Mouse (Mus musculus) midbrain, embryonic 14.5 days (tissue): ENCODE results near the gene Ubr2. TPM values are rescaled to one million over a fixed set of nuclear protein-coding genes. Genes with fewer than 3 reads are reported as not detected.

ENCODE experiments used
- ATAC-seq: fragments of 200-750 bp; cut with Nextera tagmentation; 2 replicates; pipeline ENCODE4 v1.8.0; 2017; ENCODE audit warnings: moderate number of reproducible peaks, moderate library complexity; ENCODE audit not compliant: low FRiP score, low TSS enrichment
- DNase-seq: peaks from one replicate; pipeline ENCODE4 v3.0.0-alpha.2; 2015
- H3K27ac ChIP-seq: fragments of 300-500 bp; sonication (generic); replicated peaks from 2 replicates; pipeline ENCODE4 v1.5.1; 2014; ENCODE audit warnings: mild to moderate bottlenecking, low read depth, low read length, moderate library complexity
- H3K27me3 ChIP-seq: fragments of 300-500 bp; sonication (generic); 2 replicates; pipeline ENCODE4 v1.6.1; 2014; ENCODE audit warnings: low read length, control low read depth, mixed read lengths; ENCODE audit not compliant: control insufficient read depth, insufficient read depth
- H3K36me3 ChIP-seq: fragments of 300-500 bp; sonication (generic); 2 replicates; pipeline ENCODE4 v1.6.1; 2014; ENCODE audit warnings: low read length, control low read depth; ENCODE audit not compliant: control insufficient read depth, insufficient read depth
- H3K4me1 ChIP-seq: fragments of 300-500 bp; sonication (generic); 2 replicates; pipeline ENCODE4 v1.6.1; 2014; ENCODE audit warnings: mild to moderate bottlenecking, antibody characterized with exemption, low read length, control low read depth; ENCODE audit not compliant: control insufficient read depth, insufficient read depth
- H3K4me2 ChIP-seq: fragments of 300-500 bp; sonication (generic); 2 replicates; pipeline ENCODE4 v1.6.1; 2014; ENCODE audit warnings: mild to moderate bottlenecking, low read length, moderate library complexity
- H3K4me3 ChIP-seq: fragments of 300-500 bp; sonication (generic); replicated peaks from 2 replicates; pipeline ENCODE4 v1.5.1; 2014; ENCODE audit warnings: low read depth, low read length
- H3K9ac ChIP-seq: fragments of 300-500 bp; sonication (generic); replicated peaks from 2 replicates; pipeline ENCODE4 v1.6.1; 2014; ENCODE audit warnings: mild to moderate bottlenecking, low read length, moderate library complexity
- H3K9me3 ChIP-seq: fragments of 300-500 bp; sonication (generic); 2 replicates; pipeline ENCODE4 v1.6.1; 2016; ENCODE audit warnings: low read length, control low read depth, mixed read lengths; ENCODE audit not compliant: control insufficient read depth
- WGBS: fragments of 180-500 bp; shearing (Covaris S2); extraction: QIAGEN DNeasy Blood & Tissue Kit; methylation state at CpG from one replicate; pipeline ENCODE4 v1.1.7; 2014; 5-methylcytosine and 5-hydroxymethylcytosine counted together
- polyA plus RNA-seq: library from polyadenylated mRNA; unstranded; fragments of >200 nt; fragmentation: Nextera tagmentation; extraction: Ambion mirVana; gene quantifications from 2 replicates; pipeline ENCODE4 v1.2.1, GENCODE M21; 2014

Ubr2 gene
- polyA plus RNA-seq, 1 experiment from 2014 or later, result 24.1 TPM

- peak overlapping the region; percentile 76 for H3K9ac ChIP-seq
- H3K36me3 ChIP-seq, result no peaks in the 10 kb centered on the region
- H3K9me3 ChIP-seq, result no peaks in the 10 kb centered on the region
- H3K4me1 ChIP-seq, result peaks cover 24% of the 10 kb centered on the region
- H3K27ac ChIP-seq, result peak overlapping the region; percentile 96
- H3K4me2 ChIP-seq, result peak overlapping the region; percentile 62
- H3K27me3 ChIP-seq, result no peaks in the 10 kb centered on the region
- DNase-seq (peak; percentile 73), ATAC-seq (no peak)
- WGBS, result 35% methylated on average over 16 of the region's 16 CpGs
- peak overlapping the region; percentile 77 for H3K4me3 ChIP-seq
Measured at GRCm38 (mm10) chr17:46888511-46889212, 121.7 kb downstream of the Ubr2 start.

- H3K9ac ChIP-seq, result peak overlapping the region; percentile 27; the same call in 1 of the 2 replicates
- no peak overlapping the region for H3K4me3 ChIP-seq
Measured at GRCm38 (mm10) chr17:46885910-46886643, 124.3 kb downstream of the Ubr2 start.

DNA sequence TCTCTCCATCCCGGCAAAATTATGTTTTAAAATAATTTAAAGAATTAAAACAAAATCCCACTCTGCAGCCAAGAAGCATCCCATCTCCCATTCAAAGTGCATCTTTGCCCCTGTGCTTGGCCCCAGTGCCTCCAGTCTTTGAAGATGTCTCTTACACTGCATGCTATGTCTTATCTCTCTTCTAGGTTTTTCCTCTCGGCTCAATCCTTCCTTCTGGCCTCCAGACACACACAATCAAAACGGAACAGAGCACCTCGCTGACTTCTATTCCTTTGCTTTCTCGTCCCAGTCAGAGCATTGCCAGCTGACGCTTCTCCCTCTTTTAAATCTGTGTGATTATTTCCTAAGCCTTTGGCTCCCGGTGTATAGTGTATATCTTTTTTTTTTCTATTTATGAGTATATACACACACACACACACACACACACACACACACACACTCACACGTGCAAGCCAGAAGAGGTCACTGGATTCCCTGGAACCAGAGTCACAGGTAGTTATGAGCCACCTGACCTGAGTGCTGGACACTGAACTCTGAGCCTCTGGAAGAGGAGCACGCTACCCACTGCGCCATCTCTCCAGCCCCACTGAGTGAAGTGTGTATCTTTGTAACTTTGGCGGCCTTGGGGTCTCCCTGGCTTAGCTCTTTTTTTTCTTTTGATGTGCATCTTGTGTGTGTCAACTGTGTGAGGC is 125.0 kb downstream of the Ubr2 start:
- no peak overlapping the region for H3K9ac ChIP-seq
- 83% methylated on average over 11 of the region's 11 CpGs for WGBS
- no peak overlapping the region for H3K27ac ChIP-seq
- DNase-seq (no peak), ATAC-seq (no peak)
- no peaks in the 10 kb centered on the region for H3K9me3 ChIP-seq
- H3K36me3 ChIP-seq, result no peaks in the 10 kb centered on the region
- H3K4me1 ChIP-seq, result peaks cover 6% of the 10 kb centered on the region
- no peaks in the 10 kb centered on the region for H3K27me3 ChIP-seq
- H3K4me2 ChIP-seq, result no peak overlapping the region
- no peak overlapping the region for H3K4me3 ChIP-seq

More at GRCm38 (mm10) chr17:46885910-46886643, 124.3 kb downstream of the Ubr2 start:
- H3K27me3 ChIP-seq, result no peaks in the 10 kb centered on the region
- H3K4me2 ChIP-seq, result no peak overlapping the region
- DNase-seq (no peak), ATAC-seq (no peak)
- peaks cover 6% of the 10 kb centered on the region for H3K4me1 ChIP-seq
- no peak overlapping the region for H3K27ac ChIP-seq
- no peaks in the 10 kb centered on the region for H3K9me3 ChIP-seq
- WGBS, result 54% methylated on average over 17 of the region's 17 CpGs
- no peaks in the 10 kb centered on the region for H3K36me3 ChIP-seq

DNA sequence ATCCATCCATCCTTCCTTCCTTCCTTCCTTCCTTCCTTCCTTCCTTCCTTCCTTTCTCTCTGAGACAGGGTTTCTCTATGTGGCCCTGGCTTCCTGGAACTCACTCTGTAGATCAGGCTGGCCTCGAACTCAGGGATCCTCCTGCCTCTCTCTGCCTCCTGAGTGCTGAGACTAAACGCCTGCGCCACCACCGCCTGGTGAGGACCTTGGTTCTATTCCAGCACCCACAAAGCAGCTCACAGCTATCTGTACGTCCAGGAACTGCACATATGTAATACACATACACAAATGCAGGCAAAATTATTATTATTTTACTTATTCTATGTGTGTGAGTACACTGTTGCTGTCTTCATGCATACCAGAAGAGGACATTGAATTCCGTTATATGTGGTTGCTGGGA is 125.6 kb downstream of the Ubr2 start:
- no peaks in the 10 kb centered on the region for H3K36me3 ChIP-seq
- H3K9me3 ChIP-seq, result no peaks in the 10 kb centered on the region
- H3K4me2 ChIP-seq, result no peak overlapping the region
- peaks cover 6% of the 10 kb centered on the region for H3K4me1 ChIP-seq
- DNase-seq, result no peak
- no peak overlapping the region for H3K4me3 ChIP-seq
- ATAC-seq, result no peak
- no peak overlapping the region for H3K27ac ChIP-seq
- H3K9ac ChIP-seq, result no peak overlapping the region
- no peaks in the 10 kb centered on the region for H3K27me3 ChIP-seq
- WGBS, result 94% methylated on average over 6 of the region's 6 CpGs

- 92% methylated on average over 9 of the region's 9 CpGs for WGBS
- H3K36me3 ChIP-seq, result no peaks in the 10 kb centered on the region
- DNase-seq, result no peak
Measured at GRCm38 (mm10) chr17:46883107-46883506, 127.2 kb downstream of the Ubr2 start.

GRCm38 (mm10) chr17:46881728-46882127 is 128.6 kb downstream of the Ubr2 start:
- H3K36me3 ChIP-seq, result no peaks in the 10 kb centered on the region
- DNase-seq, result no peak
- WGBS, result 90% methylated on average over 6 of the region's 6 CpGs
- no peaks in the 10 kb centered on the region for H3K9me3 ChIP-seq
- H3K4me3 ChIP-seq, result no peak overlapping the region
- no peak for ATAC-seq
- no peaks in the 10 kb centered on the region for H3K27me3 ChIP-seq
- H3K9ac ChIP-seq, result no peak overlapping the region
- no peak overlapping the region for H3K4me2 ChIP-seq
- no peak overlapping the region for H3K27ac ChIP-seq
- H3K4me1 ChIP-seq, result no peaks in the 10 kb centered on the region

More at GRCm38 (mm10) chr17:46883107-46883506, 127.2 kb downstream of the Ubr2 start:
- no peak overlapping the region for H3K9ac ChIP-seq
- ATAC-seq, result no peak
- H3K27ac ChIP-seq, result no peak overlapping the region
- no peaks in the 10 kb centered on the region for H3K27me3 ChIP-seq
- H3K4me2 ChIP-seq, result no peak overlapping the region
- no peaks in the 10 kb centered on the region for H3K9me3 ChIP-seq
- H3K4me3 ChIP-seq, result no peak overlapping the region
- no peaks in the 10 kb centered on the region; the same call in 1 of the 2 replicates for H3K4me1 ChIP-seq

- DNase-seq (peak; percentile 19), ATAC-seq (no peak)
- H3K4me3 ChIP-seq, result no peak overlapping the region
- 76% methylated on average over 2 of the region's 2 CpGs for WGBS
- no peaks in the 10 kb centered on the region for H3K27me3 ChIP-seq
- H3K4me1 ChIP-seq, result no peaks in the 10 kb centered on the region
- H3K9me3 ChIP-seq, result no peaks in the 10 kb centered on the region
- no peaks in the 10 kb centered on the region for H3K36me3 ChIP-seq
- no peak overlapping the region for H3K9ac ChIP-seq
- no peak overlapping the region for H3K4me2 ChIP-seq
- H3K27ac ChIP-seq, result no peak overlapping the region
Measured at GRCm38 (mm10) chr17:46880322-46880721, 130.0 kb downstream of the Ubr2 start.

GRCm38 (mm10) chr17:46879841-46880311 is 130.5 kb downstream of the Ubr2 start:
- DNase-seq (peak; percentile 35), ATAC-seq (no peak)
- no peaks in the 10 kb centered on the region for H3K9me3 ChIP-seq
- H3K27me3 ChIP-seq, result no peaks in the 10 kb centered on the region
- H3K9ac ChIP-seq, result no peak overlapping the region
- no peaks in the 10 kb centered on the region for H3K4me1 ChIP-seq
- H3K27ac ChIP-seq, result no peak overlapping the region; the same call in 1 of the 2 replicates
- H3K36me3 ChIP-seq, result no peaks in the 10 kb centered on the region
- H3K4me3 ChIP-seq, result no peak overlapping the region
- WGBS, result 52% methylated on average over 14 of the region's 14 CpGs
- H3K4me2 ChIP-seq, result no peak overlapping the region
